Mouse (Mus musculus) hindbrain, embryonic 15.5 days (tissue): ENCODE measurements at regions not wholly inside any gene's neighbourhood (a gene's known extent, or its start where the extent isn't known, plus 50 kb on each side); places are given as distances from the start of the nearest gene placed in this dataset.

Experiments used
- ATAC-seq: fragments of 200-750 bp; cut with Nextera tagmentation; 2 replicates; pipeline ENCODE4 v1.8.0; 2017; ENCODE audit warnings: low read depth, moderate number of reproducible peaks, moderate TSS enrichment; ENCODE audit not compliant: low FRiP score
- H3K27ac ChIP-seq: fragments of 300-500 bp; sonication (generic); replicated peaks from 2 replicates; pipeline ENCODE4 v1.5.1; 2015; ENCODE audit warnings: mild to moderate bottlenecking, inconsistent platforms
- H3K27me3 ChIP-seq: fragments of 300-500 bp; sonication (generic); 2 replicates; pipeline ENCODE4 v1.6.1; 2015; ENCODE audit warnings: control low read depth, inconsistent platforms
- H3K36me3 ChIP-seq: fragments of 300-500 bp; sonication (generic); 2 replicates; pipeline ENCODE4 v1.6.1; 2015; ENCODE audit warnings: control low read depth, inconsistent platforms
- H3K4me1 ChIP-seq: fragments of 300-500 bp; sonication (generic); replicated peaks from 2 replicates; pipeline ENCODE4 v1.6.1; 2015; ENCODE audit warnings: control low read depth, inconsistent platforms
- H3K4me2 ChIP-seq: fragments of 300-500 bp; sonication (generic); 2 replicates; pipeline ENCODE4 v1.6.1; 2015; ENCODE audit warnings: moderate library complexity, mild to moderate bottlenecking, inconsistent platforms
- H3K4me3 ChIP-seq: fragments of 300-500 bp; sonication (generic); 2 replicates; pipeline ENCODE4 v1.5.1; 2015; ENCODE audit warnings: mild to moderate bottlenecking, inconsistent platforms
- H3K9ac ChIP-seq: fragments of 300-500 bp; sonication (generic); 2 replicates; pipeline ENCODE4 v1.6.1; 2015; ENCODE audit warnings: inconsistent platforms
- H3K9me3 ChIP-seq: fragments of 300-500 bp; sonication (generic); 2 replicates; pipeline ENCODE4 v1.6.1; 2016; ENCODE audit warnings: control low read depth, inconsistent platforms
- WGBS: fragments of 180-500 bp; shearing (Covaris S2); methylation state at CpG from one replicate; pipeline ENCODE4 v1.1.7; 2015; 5-methylcytosine and 5-hydroxymethylcytosine counted together

DNA sequence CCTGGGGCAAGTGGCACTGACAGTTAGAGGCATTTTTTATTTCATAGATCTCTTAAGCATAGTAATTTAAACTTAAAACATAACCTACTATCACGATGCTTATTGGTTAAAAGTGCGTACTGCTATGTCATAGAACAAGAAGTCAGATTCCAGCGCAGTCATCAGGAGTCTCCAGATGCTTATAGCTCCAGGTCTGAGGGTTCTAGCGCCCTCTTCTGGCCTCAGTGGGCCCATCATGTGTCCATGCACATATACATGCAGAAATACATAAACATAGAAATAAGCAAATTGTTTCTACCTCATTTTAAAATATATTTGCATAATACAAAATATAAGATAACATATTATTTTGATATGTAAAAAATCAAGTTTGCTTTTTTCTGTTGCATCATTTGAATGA, 1002.8 kb upstream of the Adgrl2 start:
- Histone ChIP-seq H3K4me2 (no peak overlapping the region), H3K27ac (no peak overlapping the region), H3K9ac (no peak overlapping the region), H3K4me3 (no peak overlapping the region), H3K27me3 (no peaks in the 10 kb centered on the region), H3K9me3 (no peaks in the 10 kb centered on the region), H3K4me1 (no peaks in the 10 kb centered on the region), H3K36me3 (no peaks in the 10 kb centered on the region)
- no peak for ATAC-seq
- 65% methylated on average over 4 of the region's 4 CpGs for WGBS

DNA sequence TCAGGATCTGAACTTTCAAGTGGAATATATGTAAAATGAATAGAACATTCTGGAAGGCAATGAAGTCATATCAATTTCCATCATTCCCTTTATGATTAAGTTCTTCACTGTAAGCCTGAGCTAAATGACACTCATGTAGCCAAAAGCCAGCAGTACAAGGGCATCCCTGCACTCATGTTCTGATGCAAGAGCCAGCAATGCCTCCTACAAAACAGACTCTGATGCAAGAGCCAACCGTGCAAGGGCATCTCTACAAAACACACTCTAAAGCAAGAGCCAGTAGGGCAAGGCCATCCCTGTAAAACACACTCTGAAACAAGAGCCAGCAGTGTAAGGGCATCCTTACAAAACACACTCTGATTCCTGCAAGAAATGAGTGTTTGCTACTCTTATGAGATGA, 997.4 kb upstream of the Adgrl2 start:
- Histone ChIP-seq H3K4me3 (no peak overlapping the region), H3K4me2 (no peak overlapping the region), H3K36me3 (no peaks in the 10 kb centered on the region), H3K27me3 (no peaks in the 10 kb centered on the region), H3K9me3 (no peaks in the 10 kb centered on the region), H3K9ac (no peak overlapping the region), H3K4me1 (no peaks in the 10 kb centered on the region), H3K27ac (no peak overlapping the region)
- ATAC-seq, result no peak
- WGBS, result 85% methylated on average over 1 of the region's 1 CpGs

DNA sequence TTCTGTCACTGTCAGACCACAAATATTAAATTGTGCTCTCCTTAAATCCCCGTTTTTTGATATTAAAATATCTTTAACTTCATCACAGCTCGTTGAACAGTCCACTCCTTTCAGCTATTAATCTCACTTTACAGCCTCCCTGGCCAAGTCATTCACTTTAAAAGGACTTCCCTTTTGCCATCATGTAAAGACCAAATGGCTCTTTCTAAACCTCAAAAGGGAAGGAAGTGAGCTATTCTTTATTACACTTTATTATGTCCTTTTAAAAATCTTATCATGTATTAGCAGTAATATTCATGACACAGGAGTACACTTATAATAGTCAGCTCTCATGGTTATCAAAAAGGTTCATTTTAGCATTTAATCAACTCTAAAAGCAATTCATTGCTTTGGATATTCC, 966.6 kb upstream of the Adgrl2 start:
- Histone ChIP-seq H3K27ac (no peak overlapping the region), H3K9me3 (no peaks in the 10 kb centered on the region), H3K36me3 (no peaks in the 10 kb centered on the region), H3K4me3 (no peak overlapping the region), H3K27me3 (no peaks in the 10 kb centered on the region), H3K4me1 (no peaks in the 10 kb centered on the region), H3K9ac (no peak overlapping the region), H3K4me2 (no peak overlapping the region)
- ATAC-seq, result no peak
- 61% methylated on average over 2 of the region's 2 CpGs for WGBS

DNA sequence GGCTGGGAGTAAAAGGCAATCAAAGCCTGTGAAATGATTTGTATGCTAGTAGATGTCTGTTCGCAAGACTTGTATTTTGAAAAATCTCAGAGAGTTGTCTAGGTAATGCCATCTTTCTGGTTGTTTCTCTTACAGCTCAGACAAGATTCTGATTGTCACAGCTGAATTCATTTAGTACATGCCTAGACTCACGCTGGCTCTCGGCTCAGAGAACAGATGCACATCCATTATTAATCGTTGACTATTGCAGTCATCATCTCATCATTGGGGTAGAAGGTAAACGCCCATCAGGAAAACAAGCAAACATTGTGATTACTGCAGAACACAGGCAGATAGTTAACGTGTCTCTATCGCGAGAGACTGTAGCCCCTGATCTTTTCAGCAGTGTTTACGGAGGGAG, 945.8 kb upstream of the Adgrl2 start:
- no peaks in the 10 kb centered on the region for H3K36me3 ChIP-seq
- H3K9ac ChIP-seq, result no peak overlapping the region
- H3K4me2 ChIP-seq, result no peak overlapping the region
- no peak overlapping the region for H3K27ac ChIP-seq
- H3K27me3 ChIP-seq, result no peaks in the 10 kb centered on the region
- H3K9me3 ChIP-seq, result no peaks in the 10 kb centered on the region
- WGBS, result 78% methylated on average over 9 of the region's 9 CpGs
- H3K4me3 ChIP-seq, result no peak overlapping the region
- H3K4me1 ChIP-seq, result no peaks in the 10 kb centered on the region
- no peak for ATAC-seq

DNA sequence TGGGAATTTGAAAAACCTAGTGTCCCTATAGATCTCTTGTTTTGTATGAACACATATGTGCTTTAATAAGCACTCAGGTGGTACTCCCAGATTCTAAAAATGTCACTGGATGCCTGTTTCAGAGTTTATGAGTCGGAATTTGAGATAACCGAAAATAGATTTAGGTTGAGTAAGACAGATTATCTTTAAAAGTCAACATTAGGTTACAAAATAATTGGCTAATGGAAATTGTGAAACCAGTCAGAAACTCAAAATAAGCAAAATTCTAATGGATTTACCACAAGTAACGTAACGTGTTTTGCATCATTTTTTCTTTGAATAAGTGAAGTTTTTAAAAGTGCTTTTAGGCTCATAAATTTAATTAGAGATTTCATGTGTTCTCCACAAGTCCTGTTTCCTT, 944.5 kb upstream of the Adgrl2 start:
- Histone ChIP-seq H3K27me3 (no peaks in the 10 kb centered on the region), H3K4me1 (no peaks in the 10 kb centered on the region), H3K4me2 (no peak overlapping the region), H3K9me3 (no peaks in the 10 kb centered on the region), H3K36me3 (no peaks in the 10 kb centered on the region), H3K9ac (no peak overlapping the region), H3K4me3 (no peak overlapping the region), H3K27ac (no peak overlapping the region)
- WGBS, result 94% methylated on average over 4 of the region's 4 CpGs
- no peak for ATAC-seq

DNA sequence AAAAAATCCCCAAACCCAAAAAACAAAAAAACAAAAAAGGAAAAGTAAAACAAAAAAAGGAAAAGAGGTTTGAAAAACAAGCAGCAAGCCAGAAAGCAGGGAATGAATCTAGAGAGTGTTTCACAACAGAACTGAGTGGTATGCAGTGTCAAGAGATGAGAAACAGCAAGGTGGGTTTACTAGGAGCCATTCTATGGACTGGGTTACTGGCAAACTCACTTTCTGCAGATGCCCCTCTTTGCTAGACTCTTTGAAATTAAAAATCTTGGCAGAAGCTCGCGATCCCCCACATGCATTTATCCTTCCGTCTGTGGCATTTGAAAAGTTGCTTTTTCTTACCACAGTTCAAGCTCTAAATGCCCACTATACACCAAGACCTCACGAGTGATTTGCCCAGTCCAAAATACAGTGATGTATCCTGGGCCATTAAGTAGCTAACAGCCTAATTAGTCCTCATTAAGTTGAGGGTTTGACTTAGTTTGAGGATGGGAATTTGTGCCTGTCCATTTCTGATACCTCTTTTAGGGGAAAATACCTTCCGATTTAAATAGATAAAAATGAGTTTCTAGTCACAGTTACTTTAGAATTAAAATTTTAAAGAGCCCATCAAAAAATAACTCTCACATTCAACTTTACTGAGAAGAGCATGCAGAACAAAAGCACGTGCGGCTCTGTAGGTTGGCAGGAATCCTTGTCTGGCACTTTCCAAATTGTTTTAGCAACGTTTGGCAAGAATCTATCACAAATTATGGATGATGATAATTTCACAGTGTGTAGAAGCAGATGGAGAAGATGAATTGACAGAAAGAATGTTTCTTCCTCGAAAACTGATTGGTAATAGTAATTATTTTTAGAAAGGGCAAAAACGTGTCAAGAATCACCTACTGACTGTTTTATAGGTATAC, 938.4 kb upstream of the Adgrl2 start:
- Histone ChIP-seq H3K9me3 (no peaks in the 10 kb centered on the region), H3K4me2 (no peak overlapping the region), H3K9ac (no peak overlapping the region), H3K4me3 (no peak overlapping the region), H3K27me3 (no peaks in the 10 kb centered on the region), H3K36me3 (no peaks in the 10 kb centered on the region), H3K27ac (no peak overlapping the region), H3K4me1 (no peaks in the 10 kb centered on the region)
- no peak for ATAC-seq
- WGBS, result 76% methylated on average over 10 of the region's 10 CpGs

DNA sequence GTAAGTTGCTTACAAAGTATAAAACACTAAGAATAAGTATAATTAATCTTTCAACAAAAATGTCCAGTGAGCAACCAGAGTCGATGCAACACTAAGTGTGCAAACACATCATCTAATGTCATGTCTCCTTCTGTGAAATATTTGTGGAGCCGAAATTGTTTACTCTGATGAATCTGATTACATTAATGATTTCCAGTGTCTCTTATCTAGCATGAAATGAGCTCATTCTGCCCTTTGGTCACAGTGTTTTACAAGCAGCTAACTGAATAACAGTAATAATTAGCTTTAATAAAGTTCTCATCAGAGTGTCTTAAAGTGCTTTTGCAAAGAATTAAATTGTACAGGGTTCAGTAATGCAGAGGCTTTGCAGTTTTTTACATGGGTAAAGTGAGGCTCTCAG, 929.9 kb upstream of the Adgrl2 start:
- no peaks in the 10 kb centered on the region for H3K27me3 ChIP-seq
- no peak for ATAC-seq
- 67% methylated on average over 2 of the region's 2 CpGs for WGBS
- no peak overlapping the region for H3K4me2 ChIP-seq
- no peak overlapping the region for H3K9ac ChIP-seq
- no peak overlapping the region for H3K27ac ChIP-seq
- no peak overlapping the region for H3K4me3 ChIP-seq
- H3K9me3 ChIP-seq, result no peaks in the 10 kb centered on the region
- no peaks in the 10 kb centered on the region for H3K4me1 ChIP-seq
- H3K36me3 ChIP-seq, result no peaks in the 10 kb centered on the region

DNA sequence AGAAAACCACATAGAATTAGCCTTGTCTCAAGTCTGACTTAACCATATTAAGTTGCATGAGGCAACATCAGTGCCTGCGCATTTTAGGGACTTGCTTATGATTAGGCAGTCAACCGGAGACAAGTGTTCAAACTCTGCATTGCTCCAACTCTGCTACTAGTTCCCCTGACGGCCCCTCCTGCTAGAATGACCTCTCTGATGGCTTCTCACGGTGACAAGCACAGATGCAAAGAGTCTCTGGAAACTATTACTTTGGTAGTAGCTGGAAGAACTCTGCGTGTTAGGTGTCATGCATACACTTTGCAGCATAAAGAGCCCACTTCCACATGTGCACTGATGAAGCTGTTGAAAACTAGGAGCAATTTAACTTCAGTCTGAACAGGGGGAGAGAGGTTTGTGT, 927.8 kb upstream of the Adgrl2 start:
- Histone ChIP-seq H3K4me3 (no peak overlapping the region), H3K4me2 (no peak overlapping the region), H3K27me3 (no peaks in the 10 kb centered on the region), H3K36me3 (no peaks in the 10 kb centered on the region), H3K4me1 (no peaks in the 10 kb centered on the region), H3K9me3 (no peaks in the 10 kb centered on the region), H3K27ac (no peak overlapping the region), H3K9ac (no peak overlapping the region)
- WGBS, result 69% methylated on average over 5 of the region's 5 CpGs
- no peak for ATAC-seq

DNA sequence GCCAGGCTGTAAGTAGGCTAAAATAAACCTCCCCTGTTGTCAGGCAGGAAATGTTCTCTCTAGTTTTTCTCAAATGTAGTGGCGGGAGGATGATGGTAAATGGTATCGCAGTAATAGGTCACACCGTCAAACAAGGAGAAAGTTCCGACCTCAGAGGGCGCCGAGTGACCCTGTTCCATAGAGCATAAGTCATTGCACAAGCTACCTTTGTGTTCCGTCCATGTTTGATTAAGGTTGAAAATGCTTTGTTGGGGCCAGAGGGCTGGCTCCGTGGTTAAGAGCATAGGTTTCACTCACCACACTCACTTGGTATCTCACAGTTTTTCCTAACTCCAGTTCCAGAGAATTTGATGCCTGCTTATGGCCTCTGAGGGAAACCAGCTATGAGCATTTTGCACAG, 920.4 kb upstream of the Adgrl2 start:
- no peak for ATAC-seq
- H3K27me3 ChIP-seq, result no peaks in the 10 kb centered on the region
- H3K27ac ChIP-seq, result no peak overlapping the region
- H3K36me3 ChIP-seq, result no peaks in the 10 kb centered on the region
- H3K4me1 ChIP-seq, result no peaks in the 10 kb centered on the region
- H3K4me3 ChIP-seq, result no peak overlapping the region
- H3K9ac ChIP-seq, result no peak overlapping the region
- H3K9me3 ChIP-seq, result no peaks in the 10 kb centered on the region
- no peak overlapping the region for H3K4me2 ChIP-seq
- 85% methylated on average over 8 of the region's 8 CpGs for WGBS

DNA sequence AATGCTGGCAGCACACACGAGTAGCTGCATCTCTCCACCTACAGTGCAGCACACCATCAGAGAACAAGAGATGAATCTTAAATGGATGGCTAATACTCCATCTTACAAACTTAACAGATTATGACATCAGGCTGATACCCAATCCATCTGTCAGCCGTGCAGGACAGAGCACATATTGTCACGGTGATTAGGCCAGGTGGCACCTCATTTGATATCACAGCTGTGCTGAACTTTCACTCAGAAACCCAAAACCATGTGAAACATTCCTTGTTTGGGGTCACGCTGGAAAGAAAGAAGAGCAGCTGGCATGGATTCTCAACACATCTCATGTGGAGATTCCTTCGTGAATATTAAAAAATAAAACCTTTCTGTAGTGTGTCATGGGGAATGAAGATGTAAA, 911.4 kb upstream of the Adgrl2 start:
- Histone ChIP-seq H3K4me2 (no peak overlapping the region), H3K9ac (no peak overlapping the region), H3K36me3 (no peaks in the 10 kb centered on the region), H3K4me3 (no peak overlapping the region), H3K27me3 (no peaks in the 10 kb centered on the region), H3K27ac (no peak overlapping the region), H3K4me1 (no peaks in the 10 kb centered on the region), H3K9me3 (no peaks in the 10 kb centered on the region)
- 52% methylated on average over 5 of the region's 5 CpGs for WGBS
- no peak for ATAC-seq

DNA sequence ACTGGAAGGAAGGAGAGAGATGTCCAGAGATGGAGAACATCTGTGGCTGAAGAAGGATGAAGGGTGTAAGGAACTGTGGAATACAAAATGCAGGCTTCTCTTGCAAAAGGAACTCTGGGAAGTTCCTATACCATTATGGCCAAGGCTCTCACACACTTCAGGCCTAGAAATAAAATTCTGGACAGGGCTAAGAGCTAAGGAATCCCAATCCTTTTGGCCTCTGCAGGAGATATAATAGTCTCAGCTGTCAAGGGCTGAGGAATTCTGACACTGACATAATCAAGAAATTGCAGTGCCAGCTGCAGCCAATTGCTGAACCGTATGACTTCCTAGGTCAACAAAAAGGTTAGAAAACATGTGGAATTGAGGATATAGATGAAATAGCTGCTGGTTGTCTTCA, 886.2 kb upstream of the Adgrl2 start:
- Histone ChIP-seq H3K36me3 (no peaks in the 10 kb centered on the region), H3K4me1 (no peaks in the 10 kb centered on the region), H3K27ac (no peak overlapping the region), H3K4me2 (no peak overlapping the region), H3K4me3 (no peak overlapping the region), H3K9me3 (no peaks in the 10 kb centered on the region), H3K27me3 (no peaks in the 10 kb centered on the region), H3K9ac (no peak overlapping the region)
- no peak for ATAC-seq
- 81% methylated on average over 1 of the region's 1 CpGs for WGBS

DNA sequence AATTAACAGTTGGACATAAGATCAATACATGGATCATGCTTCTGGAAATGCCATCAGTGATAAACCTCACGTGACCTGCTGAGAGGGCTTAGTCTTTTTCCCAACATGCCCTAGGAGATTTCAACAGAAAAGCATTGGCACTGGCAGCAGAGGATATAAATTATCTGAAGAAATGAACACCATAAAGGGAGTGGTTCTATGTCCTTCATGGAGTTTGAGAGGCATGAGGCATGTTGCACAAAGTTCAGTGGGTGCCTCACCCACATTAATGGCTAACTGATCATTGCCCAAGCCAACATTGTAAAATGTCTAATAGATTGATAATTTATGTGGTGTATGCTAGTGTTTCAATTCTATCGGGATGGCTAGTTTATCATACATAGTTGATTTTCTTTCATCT, 875.6 kb upstream of the Adgrl2 start:
- Histone ChIP-seq H3K9me3 (no peaks in the 10 kb centered on the region), H3K9ac (no peak overlapping the region), H3K4me1 (no peaks in the 10 kb centered on the region), H3K27ac (no peak overlapping the region), H3K27me3 (no peaks in the 10 kb centered on the region), H3K4me2 (no peak overlapping the region), H3K4me3 (no peak overlapping the region), H3K36me3 (no peaks in the 10 kb centered on the region)
- 89% methylated on average over 2 of the region's 2 CpGs for WGBS
- no peak for ATAC-seq

DNA sequence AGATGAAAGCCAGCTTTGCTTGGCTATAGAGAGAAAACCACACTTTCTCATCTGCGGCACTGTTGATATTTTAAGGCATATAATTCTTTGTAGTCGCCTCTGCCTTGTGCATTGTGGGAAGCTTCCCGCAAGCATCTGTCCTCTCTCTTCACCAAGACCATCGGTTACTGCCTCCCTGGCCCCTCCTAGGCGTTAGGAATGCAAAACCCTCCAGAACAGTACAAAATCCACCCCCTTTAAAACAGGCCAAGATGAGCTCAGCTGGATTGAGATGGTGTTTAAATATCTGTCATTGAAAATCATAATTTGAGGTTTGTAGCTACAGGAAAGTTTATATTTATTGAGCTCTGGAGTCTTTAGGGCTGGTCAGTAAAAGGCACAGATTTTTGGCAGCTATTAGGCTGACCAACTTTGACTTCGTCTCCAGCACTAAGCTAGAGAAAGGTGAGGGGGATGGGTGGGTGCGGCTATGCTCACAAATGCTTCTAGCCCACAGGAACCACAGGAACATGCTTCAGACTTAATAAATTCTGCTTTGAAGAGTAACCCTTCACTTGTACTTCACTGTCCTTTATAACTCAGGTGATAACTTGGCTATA, 856.7 kb upstream of the Adgrl2 start:
- Histone ChIP-seq H3K9ac (no peak overlapping the region), H3K4me2 (no peak overlapping the region), H3K4me3 (no peak overlapping the region), H3K27ac (no peak overlapping the region), H3K27me3 (no peaks in the 10 kb centered on the region), H3K4me1 (0 out of 2 replicates have a peak, but pooled peaks cover 3% of the 10 kb centered on the region), H3K36me3 (no peaks in the 10 kb centered on the region), H3K9me3 (no peaks in the 10 kb centered on the region)
- 74% methylated on average over 7 of the region's 7 CpGs for WGBS
- no peak for ATAC-seq
